Mouse (Mus musculus) left cerebral cortex, postnatal 4 days (tissue): ENCODE results near the gene Lsm10. TPM values are rescaled to one million over a fixed set of nuclear protein-coding genes. Genes with fewer than 3 reads are reported as not detected.
"Not testable (repeated sequence)": the region's sequence is repeated elsewhere in the genome, so short reads cannot be mapped to it uniquely, and the experiment has no call there.

ENCODE experiments used
- DNase-seq: peaks from one replicate; pipeline ENCODE4 v3.0.0-alpha.2; 2022
- intact Hi-C: fragments of 180-260 bp; cut with DNase I; formaldehyde crosslinking; loops from one replicate; pipeline ENCODE4 v1.15.1; 2025
- total RNA-seq, 2 experiments: library from RNA; stranded (reverse); gene quantifications; 2 replicates each; pipeline ENCODE4 v1.2.3; 2021

Gene Lsm10
- total RNA-seq, 2 experiments from 2014 or later: 23.9 to 25.3 TPM

GRCm38 (mm10) chr4:126095622-126096430 is 597 bp upstream of the Lsm10 start:
- DNase-seq, intact Hi-C loops: not testable (repeated sequence)

GRCm38 (mm10) chr4:126097711-126098253 is 1.4 kb downstream of the Lsm10 start:
- intact Hi-C loops: no loop called here
- no peak for DNase-seq

- DNase-seq: no peak
- intact Hi-C loops: no loop called here
Measured at GRCm38 (mm10) chr4:126099365-126099764, 2.9 kb downstream of the Lsm10 start.

GRCm38 (mm10) chr4:126100764-126101163 is 4.3 kb downstream of the Lsm10 start:
- intact Hi-C loops: no loop called here
- no peak for DNase-seq

- DNase-seq: peak; percentile 29
- intact Hi-C loops: no loop called here
Measured at GRCm38 (mm10) chr4:126102061-126102841, 5.8 kb downstream of the Lsm10 start.

GRCm38 (mm10) chr4:126103057-126103581 is 6.7 kb downstream of the Lsm10 start:
- DNase-seq: peak; percentile 93
- intact Hi-C loops: no loop called here

GRCm38 (mm10) chr4:126103590-126104068 is 7.2 kb downstream of the Lsm10 start, which contains the start of gene Stk40:
Gene Stk40 (plus strand): TSS chr4:126103957.
- intact Hi-C loops: no loop called here
- DNase-seq: peak; percentile 98

- DNase-seq: no peak
- intact Hi-C loops: no loop called here
Measured at GRCm38 (mm10) chr4:126104261-126105075, 8.0 kb downstream of the Lsm10 start.

- no peak for DNase-seq
- intact Hi-C loops: no loop called here
Measured at GRCm38 (mm10) chr4:126105131-126105783, 8.8 kb downstream of the Lsm10 start.

GRCm38 (mm10) chr4:126108061-126108740 is 11.8 kb downstream of the Lsm10 start:
- peak; percentile 34 for DNase-seq
- intact Hi-C loops: no loop called here

GRCm38 (mm10) chr4:126109613-126110373 is 13.4 kb downstream of the Lsm10 start:
- no peak for DNase-seq
- intact Hi-C loops: no loop called here

GRCm38 (mm10) chr4:126110374-126111152 is 14.1 kb downstream of the Lsm10 start:
- peak; percentile 59 for DNase-seq
- intact Hi-C loops: no loop called here

- DNase-seq: no peak
- intact Hi-C loops: no loop called here
Measured at GRCm38 (mm10) chr4:126111153-126111549, 14.7 kb downstream of the Lsm10 start.

GRCm38 (mm10) chr4:126113243-126113642 is 16.8 kb downstream of the Lsm10 start:
- intact Hi-C loops: loop anchor here (2.0 kb wide), 1 partner anchor 26 kb away; no protein-coding TSS in a partner anchor
- no peak for DNase-seq

GRCm38 (mm10) chr4:126113943-126114342 is 17.5 kb downstream of the Lsm10 start:
- intact Hi-C loops: loop anchor here (2.0 kb wide), 1 partner anchor 27 kb away; no protein-coding TSS in a partner anchor
- peak; percentile 67 for DNase-seq

- intact Hi-C loops: no loop called here
- DNase-seq: no peak
Measured at GRCm38 (mm10) chr4:126115411-126115810, 19.0 kb downstream of the Lsm10 start.

GRCm38 (mm10) chr4:126115871-126116521 is 19.6 kb downstream of the Lsm10 start:
- DNase-seq: no peak

More at GRCm38 (mm10) chr4:126115871-126116521, 19.6 kb downstream of the Lsm10 start:
- intact Hi-C loops: no loop called here
